Mouse (Mus musculus): ENCODE data around the gene Duoxa1.

- TF ChIP-seq CTCF (IDR thresholded peaks at IDR 0.05), result no peak
- no peak for TF ChIP-seq EP300 (IDR thresholded peaks at IDR 0.05; ENCODE audit: insufficient read depth, low read depth, low read length)
Measured at GRCm38 (mm10) chr2:122351931-122352329, 38.4 kb upstream of the Duoxa1 start.
